Mouse (Mus musculus) intestine, postnatal 0 days (tissue): ENCODE results near the gene Znrf4. TPM values are rescaled to one million over a fixed set of nuclear protein-coding genes. Genes with fewer than 3 reads are reported as not detected.

Source experiments
- ATAC-seq: fragments of 200-750 bp; cut with Nextera tagmentation; 2 replicates; pipeline ENCODE4 v1.8.0; 2017; ENCODE audit warnings: mild to moderate bottlenecking, moderate TSS enrichment, moderate library complexity
- H3K27ac ChIP-seq: fragments of 300-500 bp; sonication (generic); 2 replicates; pipeline ENCODE4 v1.5.1; 2014; ENCODE audit warnings: mild to moderate bottlenecking, low read depth, low read length, moderate library complexity
- H3K27me3 ChIP-seq: fragments of 300-500 bp; sonication (generic); replicated peaks from 2 replicates; pipeline ENCODE4 v1.6.1; 2014; ENCODE audit warnings: low read length, mixed read lengths; ENCODE audit not compliant: control insufficient read depth, insufficient read depth
- H3K36me3 ChIP-seq: fragments of 300-500 bp; sonication (generic); 2 replicates; pipeline ENCODE4 v1.6.1; 2014; ENCODE audit warnings: mild to moderate bottlenecking, moderate library complexity; ENCODE audit not compliant: control insufficient read depth, insufficient read depth
- H3K4me1 ChIP-seq: fragments of 300-500 bp; sonication (generic); replicated peaks from 2 replicates; pipeline ENCODE4 v1.6.1; 2014; ENCODE audit warnings: antibody characterized with exemption, low read length, mixed read lengths; ENCODE audit not compliant: control insufficient read depth, insufficient read depth
- H3K4me2 ChIP-seq: fragments of 300-500 bp; sonication (generic); replicated peaks from 2 replicates; pipeline ENCODE4 v1.6.1; 2014; ENCODE audit warnings: low read depth, mild to moderate bottlenecking, moderate library complexity
- H3K4me3 ChIP-seq: fragments of 300-500 bp; sonication (generic); 2 replicates; pipeline ENCODE4 v1.5.1; 2014; ENCODE audit warnings: low read depth, low read length
- H3K9ac ChIP-seq: fragments of 300-500 bp; sonication (generic); 2 replicates; pipeline ENCODE4 v1.6.1; 2014; ENCODE audit warnings: mild to moderate bottlenecking, low read depth, low read length
- H3K9me3 ChIP-seq: fragments of 300-500 bp; sonication (generic); 2 replicates; pipeline ENCODE4 v1.6.1; 2016; ENCODE audit warnings: mixed run types; ENCODE audit not compliant: control insufficient read depth
- CTCF ChIP-seq: sonication (generic); IDR thresholded peaks from 2 replicates; pipeline ENCODE4 v1.5.1; 2016; ENCODE audit warnings: low read depth, mild to moderate bottlenecking, control low read depth, antibody characterized with exemption, moderate library complexity
- WGBS: fragments of 180-500 bp; shearing (Covaris S2); extraction: QIAGEN DNeasy Blood & Tissue Kit; methylation state at CpG from one replicate; pipeline ENCODE4 v1.1.7; 2014; 5-methylcytosine and 5-hydroxymethylcytosine counted together
- polyA plus RNA-seq: library from polyadenylated mRNA; unstranded; fragments of >200 nt; fragmentation: Nextera tagmentation; extraction: Ambion mirVana; gene quantifications from 2 replicates; pipeline ENCODE4 v1.2.1, GENCODE M21; 2015

Gene Znrf4
- polyA plus RNA-seq, 1 experiment from 2014 or later = not detected

DNA sequence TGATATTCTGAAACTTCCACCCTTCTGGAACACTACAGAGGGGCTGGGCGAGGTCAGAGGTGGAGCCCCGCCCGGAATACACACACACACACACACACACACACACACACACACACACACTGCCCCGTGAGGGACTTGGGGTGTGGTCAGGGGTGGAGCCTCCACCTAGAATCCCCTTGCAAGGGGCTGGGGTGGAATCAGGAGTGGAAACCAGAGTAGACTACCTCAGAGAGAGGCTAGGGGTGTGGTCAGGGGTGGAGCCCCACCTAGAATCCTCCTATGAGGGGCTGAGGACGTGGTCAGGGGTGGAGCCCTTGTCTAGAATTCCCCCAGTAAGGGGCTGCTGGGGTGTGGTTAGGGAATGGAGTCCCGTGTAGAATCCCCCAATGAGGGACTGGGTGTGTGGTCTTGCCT is 28.3 kb upstream of the Znrf4 start:
- no peaks in the 10 kb centered on the region for H3K36me3 ChIP-seq
- H3K9me3 ChIP-seq = no peaks in the 10 kb centered on the region
- peak; percentile 7; the same call in 1 of the 2 replicates for ATAC-seq
- TF ChIP-seq CTCF = no peak
- H3K9ac ChIP-seq = no peak overlapping the region
- no peak overlapping the region for H3K4me2 ChIP-seq
- no peak overlapping the region for H3K4me3 ChIP-seq
- H3K27ac ChIP-seq = no peak overlapping the region
- no peaks in the 10 kb centered on the region for H3K4me1 ChIP-seq
- 29% methylated on average over 6 of the region's 6 CpGs for WGBS
- H3K27me3 ChIP-seq = no peaks in the 10 kb centered on the region

- no peaks in the 10 kb centered on the region for H3K9me3 ChIP-seq
- H3K27ac ChIP-seq = no peak overlapping the region
- H3K9ac ChIP-seq = no peak overlapping the region
- TF ChIP-seq CTCF = peak; percentile 27
- H3K4me3 ChIP-seq = no peak overlapping the region
- H3K27me3 ChIP-seq = no peaks in the 10 kb centered on the region
- no peak overlapping the region for H3K4me2 ChIP-seq
- no peak for ATAC-seq
- no peaks in the 10 kb centered on the region for H3K4me1 ChIP-seq
- no peaks in the 10 kb centered on the region for H3K36me3 ChIP-seq
- WGBS = 51% methylated on average over 8 of the region's 8 CpGs
Observed at GRCm38 (mm10) chr17:56537912-56538311, 25.7 kb upstream of the Znrf4 start.

GRCm38 (mm10) chr17:56536874-56537273 is 24.6 kb upstream of the Znrf4 start:
- no peak for ATAC-seq
- no peak overlapping the region for H3K9ac ChIP-seq
- no peak overlapping the region for H3K4me2 ChIP-seq
- no peak overlapping the region for H3K4me3 ChIP-seq
- no peaks in the 10 kb centered on the region for H3K9me3 ChIP-seq
- no peaks in the 10 kb centered on the region for H3K27me3 ChIP-seq
- H3K36me3 ChIP-seq = no peaks in the 10 kb centered on the region
- no peaks in the 10 kb centered on the region for H3K4me1 ChIP-seq
- H3K27ac ChIP-seq = no peak overlapping the region
- 70% methylated on average over 3 of the region's 3 CpGs for WGBS
- no peak for TF ChIP-seq CTCF

GRCm38 (mm10) chr17:56536192-56536591 is 24.0 kb upstream of the Znrf4 start:
- H3K4me1 ChIP-seq = no peaks in the 10 kb centered on the region
- H3K27ac ChIP-seq = no peak overlapping the region
- no peak for ATAC-seq
- no peak overlapping the region for H3K4me2 ChIP-seq
- WGBS = 71% methylated on average over 14 of the region's 14 CpGs
- no peaks in the 10 kb centered on the region for H3K9me3 ChIP-seq
- H3K36me3 ChIP-seq = no peaks in the 10 kb centered on the region
- H3K27me3 ChIP-seq = no peaks in the 10 kb centered on the region
- H3K9ac ChIP-seq = no peak overlapping the region
- no peak overlapping the region for H3K4me3 ChIP-seq
- TF ChIP-seq CTCF = no peak

DNA sequence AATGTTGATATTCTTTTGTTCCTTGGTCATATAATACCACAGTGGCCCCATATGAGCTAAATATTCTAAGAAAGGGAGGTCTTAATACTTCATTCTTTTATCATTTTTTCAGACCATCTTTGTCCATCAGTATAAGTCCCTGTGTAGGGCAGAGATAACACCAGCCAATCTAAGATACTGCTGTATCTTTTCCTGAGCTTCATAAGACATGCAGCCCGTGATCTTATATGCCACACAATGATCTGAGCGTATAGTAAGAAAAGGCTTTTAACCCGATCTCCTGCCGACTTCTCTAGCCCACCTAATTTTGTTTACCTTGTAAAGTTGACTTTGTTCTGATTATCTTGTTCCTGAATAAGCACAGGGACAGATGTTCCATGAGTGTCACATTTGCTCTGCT is 12.7 kb upstream of the Znrf4 start:
- no peak overlapping the region for H3K9ac ChIP-seq
- ATAC-seq = no peak
- no peak overlapping the region for H3K4me3 ChIP-seq
- 45% methylated on average over 4 of the region's 4 CpGs for WGBS
- H3K27ac ChIP-seq = no peak overlapping the region
- no peaks in the 10 kb centered on the region for H3K36me3 ChIP-seq
- TF ChIP-seq CTCF = no peak
- H3K27me3 ChIP-seq = no peaks in the 10 kb centered on the region
- no peak overlapping the region for H3K4me2 ChIP-seq
- no peaks in the 10 kb centered on the region for H3K9me3 ChIP-seq
- H3K4me1 ChIP-seq = no peaks in the 10 kb centered on the region

DNA sequence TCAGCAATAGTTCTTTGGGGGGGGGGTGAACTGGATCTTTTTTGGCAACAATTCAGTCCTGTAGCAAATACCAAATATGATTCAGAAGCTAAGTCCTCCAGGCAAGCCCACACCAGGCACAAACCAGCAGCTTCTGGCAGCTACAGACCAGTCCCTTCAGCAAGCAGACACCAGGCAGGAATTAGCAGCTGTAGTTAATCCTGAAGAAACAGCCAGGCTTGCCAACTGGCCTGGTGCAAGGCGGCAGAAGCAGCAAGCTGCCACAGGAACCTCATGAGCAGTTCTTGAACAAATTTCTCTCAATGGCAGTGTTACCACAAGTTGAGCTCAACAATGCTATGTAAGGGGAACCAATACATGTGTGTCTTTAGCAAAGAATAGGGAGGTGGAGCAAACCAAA is 10.5 kb upstream of the Znrf4 start:
- H3K27me3 ChIP-seq = no peaks in the 10 kb centered on the region

More for the DNA sequence above, 10.5 kb upstream of the Znrf4 start:
- Histone ChIP-seq H3K4me2 (no peak overlapping the region), H3K36me3 (no peaks in the 10 kb centered on the region), H3K4me1 (no peaks in the 10 kb centered on the region), H3K9ac (no peak overlapping the region), H3K9me3 (no peaks in the 10 kb centered on the region), H3K27ac (no peak overlapping the region), H3K4me3 (no peak overlapping the region)
- TF ChIP-seq CTCF = no peak
- 48% methylated on average over 1 of the region's 1 CpGs for WGBS
- no peak for ATAC-seq
